8 mouse cellular contexts compared by ENCODE assay signal in the genomic region with DNA sequence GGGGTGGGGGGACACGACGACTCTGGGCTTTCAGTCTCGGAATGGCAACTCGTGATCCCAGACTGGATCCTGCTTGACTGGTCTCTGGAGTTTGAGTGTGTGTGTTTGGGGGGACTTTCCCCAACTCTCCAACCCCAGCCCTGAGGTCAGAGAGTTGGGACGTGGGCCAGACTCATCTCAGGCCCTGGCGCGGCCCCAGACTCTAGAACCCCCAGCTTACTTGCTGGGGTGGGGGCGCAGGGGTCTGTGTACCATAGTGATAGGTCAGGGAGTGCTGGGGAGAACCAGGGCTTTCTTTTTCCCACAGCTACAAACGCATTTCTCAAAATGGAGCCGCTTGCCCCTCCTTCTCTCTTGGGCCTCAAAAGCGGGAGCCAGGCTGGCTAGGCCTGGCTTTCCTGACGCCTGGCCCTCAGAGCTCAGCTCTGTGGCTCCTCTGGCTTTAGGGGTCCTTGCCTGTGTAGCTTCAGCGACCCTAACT. TPM values are rescaled to one million over a fixed set of nuclear protein-coding genes. Genes with fewer than 3 reads are reported as not detected.
DNase-seq lines count a peak whose midpoint lies in the region; ATAC-seq and TF ChIP-seq lines count a peak whose summit lies in the region.

No protein-coding gene starts in this region.

- ATAC-seq in hindbrain, postnatal 0 days: peak; percentile 5; the same call in 1 of the 2 replicates
- ATAC-seq in lung, embryonic 15.5 days (ENCODE audit: borderline replicate concordance, extremely low read depth, low FRiP score, low TSS enrichment): no peak
- ATAC-seq in stomach, postnatal 0 days (ENCODE audit: low FRiP score, low TSS enrichment): no peak

- no peaks in the 10 kb centered on the region for H3K36me3 ChIP-seq in testis, adult 2 months (ENCODE audit: control insufficient read depth, insufficient read depth, low read length)
- peaks cover under 1% of the 10 kb centered on the region; the same call in 1 of the 2 replicates for H3K36me3 ChIP-seq in hindbrain, postnatal 0 days (ENCODE audit: insufficient read depth, low read length)
- H3K36me3 ChIP-seq in lung, embryonic 15.5 days: peaks cover 18% of the 10 kb centered on the region
- H3K36me3 ChIP-seq in stomach, postnatal 0 days (ENCODE audit: control insufficient read depth, insufficient read depth, low read length): no peaks in the 10 kb centered on the region; the same call in 1 of the 2 replicates

- H3K27ac ChIP-seq in testis, adult 2 months (ENCODE audit: control insufficient read depth, insufficient read depth, low read depth, low read length): peak overlapping the region; percentile 86
- peak overlapping the region; percentile 99 for H3K27ac ChIP-seq in embryonic fibroblast, embryonic 13.5 days (ENCODE audit: insufficient read depth, low read length)
- H3K27ac ChIP-seq in hindbrain, postnatal 0 days: peak overlapping the region; percentile 93
- H3K27ac ChIP-seq in lung, embryonic 15.5 days: peak overlapping the region; percentile 99
- peak overlapping the region; percentile 99 for H3K27ac ChIP-seq in stomach, postnatal 0 days (replicated peaks)

- under 1% methylated on average over 11 of the region's 13 CpGs for WGBS in hindbrain, postnatal 0 days
- WGBS in lung, embryonic 15.5 days: under 1% methylated on average over 13 of the region's 13 CpGs
- WGBS in stomach, postnatal 0 days: 1% methylated on average over 11 of the region's 13 CpGs

- TF ChIP-seq CTCF in testis, adult 2 months (IDR thresholded peaks at IDR 0.05; ENCODE audit: control insufficient read depth, insufficient read depth, insufficient replicate concordance, low read depth, low read length): no peak
- no peak for TF ChIP-seq CTCF in embryonic fibroblast, embryonic 13.5 days (IDR thresholded peaks at IDR 0.05; ENCODE audit: borderline replicate concordance, insufficient read depth, low read length)
- no peak for TF ChIP-seq CTCF in hindbrain, postnatal 0 days (IDR thresholded peaks at IDR 0.05; ENCODE audit: low read depth)
- no peak for TF ChIP-seq CTCF in stomach, postnatal 0 days (IDR thresholded peaks at IDR 0.05; ENCODE audit: low read depth)

- TF ChIP-seq POLR2A in testis, adult 2 months (IDR thresholded peaks at IDR 0.05; ENCODE audit: control insufficient read depth, low read depth, low read length): no peak
- TF ChIP-seq POLR2A in embryonic fibroblast, embryonic 13.5 days (IDR thresholded peaks at IDR 0.05; ENCODE audit: low read depth, low read length): no peak; the same call in 1 of the 2 replicates

- peaks cover 3% of the 10 kb centered on the region for H3K27me3 ChIP-seq in testis, adult 2 months (ENCODE audit: control insufficient read depth, insufficient read depth, low read length)
- H3K27me3 ChIP-seq in hindbrain, postnatal 0 days (ENCODE audit: insufficient read depth, low read length): no peaks in the 10 kb centered on the region; the same call in 1 of the 2 replicates
- no peaks in the 10 kb centered on the region for H3K27me3 ChIP-seq in lung, embryonic 15.5 days
- H3K27me3 ChIP-seq in stomach, postnatal 0 days (ENCODE audit: control insufficient read depth, insufficient read depth, low read length): no peaks in the 10 kb centered on the region

- H3K9me3 ChIP-seq in hindbrain, postnatal 0 days (ENCODE audit: low read length): no peaks in the 10 kb centered on the region
- H3K9me3 ChIP-seq in lung, embryonic 15.5 days: no peaks in the 10 kb centered on the region
- no peaks in the 10 kb centered on the region for H3K9me3 ChIP-seq in stomach, postnatal 0 days (ENCODE audit: control insufficient read depth, low read length)

- H3K4me1 ChIP-seq in testis, adult 2 months (ENCODE audit: control insufficient read depth, insufficient read depth, low read length): peaks cover 30% of the 10 kb centered on the region
- H3K4me1 ChIP-seq in embryonic fibroblast, embryonic 13.5 days (ENCODE audit: control insufficient read depth, insufficient read depth, low read length): peaks cover 6% of the 10 kb centered on the region; the same call in 1 of the 2 replicates
- peaks cover 31% of the 10 kb centered on the region for H3K4me1 ChIP-seq in hindbrain, postnatal 0 days (ENCODE audit: insufficient read depth, low read length)
- peaks cover 63% of the 10 kb centered on the region for H3K4me1 ChIP-seq in lung, embryonic 15.5 days
- H3K4me1 ChIP-seq in stomach, postnatal 0 days (replicated peaks; ENCODE audit: control insufficient read depth, insufficient read depth): peaks cover 7% of the 10 kb centered on the region

- H3K4me2 ChIP-seq in hindbrain, postnatal 0 days (ENCODE audit: low read depth, low read length): peak overlapping the region; percentile 83
- H3K4me2 ChIP-seq in lung, embryonic 15.5 days: peak overlapping the region; percentile 79
- H3K4me2 ChIP-seq in stomach, postnatal 0 days (replicated peaks; ENCODE audit: low read depth): peak overlapping the region; percentile 95

- TF ChIP-seq EP300 in stomach, postnatal 0 days (optimal IDR thresholded peaks at IDR 0.05): no peak

- H3K4me3 ChIP-seq in testis, adult 2 months (ENCODE audit: control insufficient read depth, low read depth, low read length): peak overlapping the region; percentile 84
- peak overlapping the region; percentile 95 for H3K4me3 ChIP-seq in embryonic fibroblast, embryonic 13.5 days (ENCODE audit: insufficient read depth, low read length)
- H3K4me3 ChIP-seq in hindbrain, postnatal 0 days (ENCODE audit: low read length): peak overlapping the region; percentile 69
- peak overlapping the region; percentile 74 for H3K4me3 ChIP-seq in lung, embryonic 15.5 days
- peak overlapping the region; percentile 63 for H3K4me3 ChIP-seq in stomach, postnatal 0 days (ENCODE audit: low read depth, low read length)

- DNase-seq in testis, postnatal 14 days (ENCODE audit: low spot score): no peak
- peak; percentile 46 for DNase-seq in hindbrain, postnatal 0 days (ENCODE audit: low spot score)
- DNase-seq in stomach, postnatal 0 days (ENCODE audit: low spot score): no peak
- no peak for DNase-seq in frontal cortex, postnatal 10 days (ENCODE audit: low spot score in 2 of 2)
- DNase-seq in thymus, postnatal 14 days: no peak

- H3K9ac ChIP-seq in hindbrain, postnatal 0 days (replicated peaks; ENCODE audit: low read length): peak overlapping the region; percentile 75
- H3K9ac ChIP-seq in lung, embryonic 15.5 days: peak overlapping the region; percentile 89
- H3K9ac ChIP-seq in stomach, postnatal 0 days (ENCODE audit: low read length): peak overlapping the region; percentile 85

RNA-seq across cellular contexts. Expression of a gene that starts 4.2 kb away (rescaled TPM):
- 36.2 and 42.3 TPM in 2 replicates for polyA plus RNA-seq in testis, adult 2 months (2012; rRNA removed)
- 54.1 and 62.0 TPM in 2 replicates for polyA plus RNA-seq in embryonic fibroblast, embryonic 13.5 days (2011; ENCODE audit: insufficient read length, low read depth, missing spikeins)
- 44.1 and 44.7 TPM in 2 replicates for total RNA-seq in hindbrain, postnatal 0 days (2014; rRNA removed)
- polyA plus RNA-seq in hindbrain, postnatal 0 days (2015; fragmentation: Nextera tagmentation; extraction: Ambion mirVana): 16.4 and 17.0 TPM in 2 replicates
- 75.9 and 81.8 TPM in 2 replicates for polyA plus RNA-seq in lung, embryonic 15.5 days (2015; fragmentation: Nextera tagmentation; extraction: Ambion mirVana)
- polyA plus RNA-seq in stomach, postnatal 0 days (2015; fragmentation: Nextera tagmentation; extraction: Ambion mirVana): 40.1 and 45.0 TPM in 2 replicates

RNA-seq across cellular contexts. Expression of a gene that starts 12.1 kb away (rescaled TPM):
- 43.4 and 46.8 TPM in 2 replicates for polyA plus RNA-seq in testis, adult 2 months (2012; rRNA removed)
- 31.1 and 36.9 TPM in 2 replicates for polyA plus RNA-seq in embryonic fibroblast, embryonic 13.5 days (2011; ENCODE audit: insufficient read length, low read depth, missing spikeins)
- 97.1 and 98.4 TPM in 2 replicates for total RNA-seq in hindbrain, postnatal 0 days (2014; rRNA removed)
- polyA plus RNA-seq in hindbrain, postnatal 0 days (2015; fragmentation: Nextera tagmentation; extraction: Ambion mirVana): 109 and 115 TPM in 2 replicates
- 70.1 and 70.8 TPM in 2 replicates for polyA plus RNA-seq in lung, embryonic 15.5 days (2015; fragmentation: Nextera tagmentation; extraction: Ambion mirVana)
- polyA plus RNA-seq in stomach, postnatal 0 days (2015; fragmentation: Nextera tagmentation; extraction: Ambion mirVana): 67.2 and 67.3 TPM in 2 replicates

RNA-seq across cellular contexts. Expression of a gene that starts 12.9 kb away (rescaled TPM):
- 5.2 and 6.2 TPM in 2 replicates for polyA plus RNA-seq in testis, adult 2 months (2012; rRNA removed)
- polyA plus RNA-seq in embryonic fibroblast, embryonic 13.5 days (2011; ENCODE audit: insufficient read length, low read depth, missing spikeins): 7.8 and 8.3 TPM in 2 replicates
- total RNA-seq in hindbrain, postnatal 0 days (2014; rRNA removed): 7.5 and 8.6 TPM in 2 replicates
- 8.2 and 8.5 TPM in 2 replicates for polyA plus RNA-seq in hindbrain, postnatal 0 days (2015; fragmentation: Nextera tagmentation; extraction: Ambion mirVana)
- polyA plus RNA-seq in lung, embryonic 15.5 days (2015; fragmentation: Nextera tagmentation; extraction: Ambion mirVana): 17.8 and 20.8 TPM in 2 replicates
- 7.9 and 8.5 TPM in 2 replicates for polyA plus RNA-seq in stomach, postnatal 0 days (2015; fragmentation: Nextera tagmentation; extraction: Ambion mirVana)

RNA-seq across cellular contexts. Expression of a gene that starts 27.1 kb away (rescaled TPM):
- 1.0 and 1.1 TPM in 2 replicates for polyA plus RNA-seq in testis, adult 2 months (2012; rRNA removed)
- 0.42 and 0.74 TPM in 2 replicates for polyA plus RNA-seq in embryonic fibroblast, embryonic 13.5 days (2011; ENCODE audit: insufficient read length, low read depth, missing spikeins)
- 4.8 and 7.7 TPM in 2 replicates for total RNA-seq in hindbrain, postnatal 0 days (2014; rRNA removed)
- 1.9 and 2.5 TPM in 2 replicates for polyA plus RNA-seq in hindbrain, postnatal 0 days (2015; fragmentation: Nextera tagmentation; extraction: Ambion mirVana)
- polyA plus RNA-seq in lung, embryonic 15.5 days (2015; fragmentation: Nextera tagmentation; extraction: Ambion mirVana): 0.30 and 0.34 TPM in 2 replicates
- 0.33 TPM in 2 replicates for polyA plus RNA-seq in stomach, postnatal 0 days (2015; fragmentation: Nextera tagmentation; extraction: Ambion mirVana)

RNA-seq across cellular contexts. Expression of a gene that starts 28.9 kb away (rescaled TPM):
- 16.3 and 20.7 TPM in 2 replicates for polyA plus RNA-seq in testis, adult 2 months (2012; rRNA removed)
- 94.9 and 96.8 TPM in 2 replicates for polyA plus RNA-seq in embryonic fibroblast, embryonic 13.5 days (2011; ENCODE audit: insufficient read length, low read depth, missing spikeins)
- 63.9 and 76.9 TPM in 2 replicates for total RNA-seq in hindbrain, postnatal 0 days (2014; rRNA removed)
- 64.4 and 77.3 TPM in 2 replicates for polyA plus RNA-seq in hindbrain, postnatal 0 days (2015; fragmentation: Nextera tagmentation; extraction: Ambion mirVana)
- 20.5 and 21.7 TPM in 2 replicates for polyA plus RNA-seq in lung, embryonic 15.5 days (2015; fragmentation: Nextera tagmentation; extraction: Ambion mirVana)
- 26.7 and 29.7 TPM in 2 replicates for polyA plus RNA-seq in stomach, postnatal 0 days (2015; fragmentation: Nextera tagmentation; extraction: Ambion mirVana)
